Mouse (Mus musculus) thymus, postnatal 4 days (tissue): ENCODE data around the gene Gm13691.
"Not testable (repeated sequence)": the region's sequence is repeated elsewhere in the genome, so short reads cannot be mapped to it uniquely, and the experiment has no call there.

Experiments
- DNase-seq: peaks from one replicate; pipeline ENCODE4 v3.0.0; 2021

Gm13691 gene

DNA sequence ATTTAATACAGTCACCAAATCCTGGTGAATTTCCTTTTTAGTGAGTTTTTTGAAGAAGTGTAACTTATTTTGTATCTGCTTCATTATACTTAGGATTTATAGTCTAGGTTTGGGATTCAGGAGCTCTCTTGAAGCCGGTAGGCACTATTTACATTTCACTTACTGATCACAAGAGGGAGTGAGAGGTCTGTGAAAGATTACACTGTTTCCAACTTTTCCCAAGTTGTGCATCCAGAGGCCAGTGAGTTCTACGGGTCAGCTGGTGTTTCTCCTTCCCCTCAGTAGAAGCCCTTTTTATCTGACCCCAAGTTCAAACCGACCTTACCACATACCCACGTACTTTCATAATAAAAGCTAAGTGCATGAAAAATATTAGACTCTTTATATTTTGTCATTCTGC is 47.0 kb downstream of the Gm13691 start:
- no peak for DNase-seq

DNA sequence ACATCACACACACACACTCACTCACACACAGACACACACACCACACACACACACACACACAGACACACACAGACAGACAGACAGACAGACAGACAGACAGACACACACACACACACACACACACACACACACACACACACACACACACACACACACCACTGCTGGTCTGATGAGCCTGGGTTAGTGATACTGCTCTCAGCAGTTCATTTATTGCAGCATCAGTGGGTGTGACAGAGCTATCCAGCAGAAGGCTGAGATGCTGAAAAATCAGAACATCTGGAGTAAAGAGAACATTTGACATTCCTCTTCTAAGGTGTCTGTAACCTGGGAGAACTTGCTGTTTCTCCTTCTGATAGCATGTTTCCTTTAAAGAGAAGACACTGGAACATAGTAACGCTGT is 47.6 kb downstream of the Gm13691 start:
- not testable (repeated sequence) for DNase-seq

DNA sequence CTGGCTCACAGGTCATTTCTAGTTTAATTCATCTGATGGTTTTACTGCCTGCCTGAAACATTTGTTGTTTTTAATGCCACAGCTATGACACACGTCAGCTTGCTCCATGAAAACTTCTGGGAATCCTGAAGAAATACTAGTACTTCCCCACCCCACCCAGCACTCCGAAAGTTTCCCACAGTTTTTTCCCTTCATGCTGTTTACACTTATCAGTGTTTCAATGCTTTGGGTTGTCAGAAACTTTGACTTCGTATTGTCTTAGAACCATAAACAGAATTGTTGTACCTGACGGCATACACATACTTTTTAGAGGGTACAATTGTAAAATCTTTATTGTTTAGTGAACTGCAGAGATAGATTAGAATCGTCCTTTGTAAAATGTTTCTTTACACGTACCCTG is 48.9 kb downstream of the Gm13691 start:
- DNase-seq = no peak
